Mouse (Mus musculus) ES-E14 (cell line): ENCODE results near the gene Cox10. TPM values are rescaled to one million over a fixed set of nuclear protein-coding genes. Genes with fewer than 3 reads are reported as not detected.

Experiments
- DNase-seq: peaks from one replicate; pipeline ENCODE4 v3.0.0-alpha.2; 2013; ENCODE audit warnings: low read depth, low spot score
- H3K27ac ChIP-seq: 2 replicates; pipeline ENCODE4 v1.5.1; 2012; ENCODE audit warnings: low read depth, mild to moderate bottlenecking, low read length, moderate library complexity, mixed read lengths; ENCODE audit not compliant: poor library complexity, insufficient read depth, severe bottlenecking
- H3K36me3 ChIP-seq: 2 replicates; pipeline ENCODE4 v1.6.1; 2012; ENCODE audit warnings: mild to moderate bottlenecking, low read length, moderate library complexity, mixed read lengths; ENCODE audit not compliant: control insufficient read depth, poor library complexity, insufficient read depth, severe bottlenecking
- H3K4me1 ChIP-seq, 2 experiments: fragments of 150-350 bp in 1 of 2; sonication (generic) in 1 of 2; 2 replicates each; pipeline ENCODE4 v1.6.1; 2012; ENCODE audit warnings: low read length in 2 of 2, mild to moderate bottlenecking in 1 of 2, mixed read lengths in 1 of 2; ENCODE audit not compliant: control insufficient read depth in 2 of 2, insufficient read depth in 2 of 2, poor library complexity in 1 of 2
- H3K4me3 ChIP-seq, 2 experiments: fragments of 150-350 bp in 1 of 2; sonication (generic) in 1 of 2; 2 replicates each; pipeline ENCODE4 v1.5.1; 2012; ENCODE audit warnings: low read length in 2 of 2, low read depth in 1 of 2, mild to moderate bottlenecking in 1 of 2, mixed read lengths in 1 of 2; ENCODE audit not compliant: insufficient read depth in 1 of 2, poor library complexity in 1 of 2, severe bottlenecking in 1 of 2
- H3K9ac ChIP-seq: 2 replicates; pipeline ENCODE4 v1.6.1; 2012; ENCODE audit warnings: low read depth, mild to moderate bottlenecking, low read length, mixed read lengths; ENCODE audit not compliant: poor library complexity, insufficient read depth, severe bottlenecking
- H3K9me3 ChIP-seq: fragments of 150-350 bp; sonication (generic); 2 replicates; pipeline ENCODE4 v1.6.1; 2012; ENCODE audit warnings: low read depth, mild to moderate bottlenecking, low read length; ENCODE audit not compliant: control insufficient read depth, insufficient read depth
- CHD2 ChIP-seq: IDR thresholded peaks from 2 replicates; pipeline ENCODE4 v1.6.1; 2014; ENCODE audit warnings: mild to moderate bottlenecking, low read depth, low read length, inconsistent platforms
- HCFC1 ChIP-seq: IDR thresholded peaks from 2 replicates; pipeline ENCODE4 v1.6.1; 2012; ENCODE audit warnings: low read length, inconsistent platforms, borderline replicate concordance; ENCODE audit not compliant: insufficient read depth
- MAFK ChIP-seq: IDR thresholded peaks from 2 replicates; pipeline ENCODE4 v1.6.1; 2014; ENCODE audit warnings: mild to moderate bottlenecking, low read depth, low read length, inconsistent platforms; ENCODE audit not compliant: insufficient read depth
- ZC3H11A ChIP-seq: IDR thresholded peaks from 2 replicates; pipeline ENCODE4 v1.6.1; 2012; ENCODE audit warnings: low read depth, mild to moderate bottlenecking, inconsistent platforms, low read length, borderline replicate concordance
- ZNF384 ChIP-seq: IDR thresholded peaks from 2 replicates; pipeline ENCODE4 v1.6.1; 2012; ENCODE audit warnings: low read depth, low read length, inconsistent platforms
- in situ Hi-C, 2 experiments: fragments of 600-800 bp; cut with MboI; formaldehyde crosslinking; loops; one replicate each; pipeline ENCODE4 v1.15.1; 2025; ENCODE audit warnings: low sequenced_read_pairs in 2 of 2, inconsistent platforms in 1 of 2; ENCODE audit not compliant: unreplicated experiment in 2 of 2
- total RNA-seq: library from RNA; depleted of rRNA; stranded (reverse); fragments of 300-350 nt; gene quantifications from 2 replicates; pipeline ENCODE4 v1.2.3, GENCODE M21; 2012

Gene Cox10
- total RNA-seq, 1 experiment = 24.8 TPM

DNA sequence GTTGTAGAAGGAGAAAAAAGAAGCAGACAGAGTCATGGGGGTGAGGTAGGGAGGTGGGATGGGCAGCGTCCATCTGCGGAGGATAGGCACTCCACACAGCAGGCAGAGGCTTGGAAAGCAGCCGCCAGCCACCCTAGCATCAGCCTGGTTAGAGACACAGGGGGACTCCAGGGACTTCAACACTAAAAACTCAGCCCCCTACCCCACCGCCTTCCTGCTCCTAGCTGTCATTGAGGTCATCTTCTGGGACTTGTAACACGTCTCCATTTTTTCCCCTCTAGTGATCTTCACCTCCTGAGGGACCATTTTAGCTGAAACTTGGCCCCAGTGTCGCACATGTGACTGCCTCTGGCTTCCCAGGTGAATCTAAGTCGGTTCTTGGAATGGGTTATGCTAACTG, 88.5 kb downstream of the Cox10 start:
- DNase-seq = no peak
- H3K9me3 ChIP-seq = no peaks in the 10 kb centered on the region
- in situ Hi-C loops = no loop called here
- no peak overlapping the region for H3K9ac ChIP-seq
- TF ChIP-seq ZC3H11A = no peak
- no peak for TF ChIP-seq ZNF384
- no peak for TF ChIP-seq CHD2
- TF ChIP-seq MAFK = no peak
- TF ChIP-seq HCFC1 = no peak
- H3K4me3 ChIP-seq = no peak overlapping the region
- H3K36me3 ChIP-seq = no peaks in the 10 kb centered on the region; the same call in 1 of the 2 replicates
- no peak overlapping the region for H3K27ac ChIP-seq
- H3K4me1 ChIP-seq = peaks cover 0 to 3% of the 10 kb centered on the region in 2 experiments; a peak in 1 of 4 replicates

- no peak overlapping the region for H3K27ac ChIP-seq
- TF ChIP-seq HCFC1 (no peak), ZC3H11A (no peak), ZNF384 (no peak), CHD2 (no peak), MAFK (no peak)
- DNase-seq = no peak
Measured at GRCm38 (mm10) chr11:63990311-63990710, 89.0 kb downstream of the Cox10 start.

GRCm38 (mm10) chr11:63988991-63989860, 90.0 kb downstream of the Cox10 start:
- in situ Hi-C loops = no loop called here
- Histone ChIP-seq H3K9me3 (no peaks in the 10 kb centered on the region), H3K36me3 (no peaks in the 10 kb centered on the region; the same call in 1 of the 2 replicates), H3K4me1 (peaks cover 0 to 6% of the 10 kb centered on the region in 2 experiments; a peak in 1 of 4 replicates), H3K27ac (no peak overlapping the region), H3K9ac (no peak overlapping the region), H3K4me3 (no peak overlapping the region)
- 0 out of 2 replicates have a peak, but pooled peaks have one; percentile 11 for TF ChIP-seq ZNF384
- TF ChIP-seq MAFK = no peak
- no peak for DNase-seq

More at GRCm38 (mm10) chr11:63990311-63990710, 89.0 kb downstream of the Cox10 start:
- Histone ChIP-seq H3K4me1 (peaks cover 0 to 6% of the 10 kb centered on the region in 2 experiments; a peak in 1 of 4 replicates), H3K9ac (no peak overlapping the region), H3K4me3 (no peak overlapping the region), H3K36me3 (no peaks in the 10 kb centered on the region; the same call in 1 of the 2 replicates), H3K9me3 (no peaks in the 10 kb centered on the region)
- in situ Hi-C loops = no loop called here

GRCm38 (mm10) chr11:63988031-63988665, 91.1 kb downstream of the Cox10 start:
- Histone ChIP-seq H3K4me3 (no peak overlapping the region), H3K4me1 (peaks cover 0 to 6% of the 10 kb centered on the region in 2 experiments; a peak in 1 of 4 replicates), H3K36me3 (no peaks in the 10 kb centered on the region; the same call in 1 of the 2 replicates), H3K27ac (no peak overlapping the region), H3K9me3 (no peaks in the 10 kb centered on the region), H3K9ac (no peak overlapping the region)
- no peak for DNase-seq
- in situ Hi-C loops = no loop called here
- TF ChIP-seq ZC3H11A = no peak
- no peak for TF ChIP-seq ZNF384
- TF ChIP-seq MAFK = no peak
- no peak for TF ChIP-seq CHD2
- TF ChIP-seq HCFC1 = no peak
